Mouse (Mus musculus): ENCODE measurements around the gene 1700113H08Rik.

DNA sequence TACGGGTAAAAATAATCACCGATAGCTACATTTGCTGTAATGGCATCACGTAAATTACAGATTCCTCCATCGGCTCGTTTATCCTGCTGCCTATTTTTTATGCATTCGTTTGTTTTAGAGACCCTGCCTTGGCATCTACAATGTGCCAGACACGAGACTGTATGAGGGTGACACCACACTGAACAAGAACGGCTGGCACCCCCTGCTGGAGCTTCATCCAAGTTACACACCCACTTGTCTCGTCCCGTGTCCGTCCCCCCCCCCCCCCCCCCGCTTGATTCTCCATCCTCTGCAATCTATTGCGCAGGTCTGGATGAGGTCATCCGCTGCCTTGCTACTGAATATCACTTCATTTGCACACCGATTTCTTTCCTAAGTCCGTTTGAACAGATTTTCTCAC is 37.1 kb upstream of the 1700113H08Rik start:
- TF ChIP-seq GATA1 (IDR thresholded peaks at IDR 0.05; ENCODE audit: borderline replicate concordance, low read length) (no peak), FLI1 (IDR thresholded peaks at IDR 0.05; ENCODE audit: low read length) (no peak)
